Mouse (Mus musculus) brain, embryonic 14.5 days (tissue): Measurements from ENCODE around the gene Acsl6.
A peak's percentile ranks its signal among the peaks of the same experiment; 100 is the strongest.

Experiments
- CTCF ChIP-seq: fragments of 200-500 bp; IDR thresholded peaks from 2 replicates; pipeline ENCODE4 v1.5.1; 2012; ENCODE audit warnings: inconsistent platforms, mild to moderate bottlenecking, moderate library complexity, borderline replicate concordance; ENCODE audit not compliant: insufficient read depth, insufficient read length; ENCODE audit errors: extremely low read depth
- POLR2A ChIP-seq: fragments of 200-500 bp; IDR thresholded peaks from 2 replicates; pipeline ENCODE4 v1.6.1; 2012; ENCODE audit warnings: mild to moderate bottlenecking, inconsistent platforms, borderline replicate concordance; ENCODE audit not compliant: poor library complexity, insufficient read depth, insufficient read length, severe bottlenecking; ENCODE audit errors: extremely low read depth

- TF ChIP-seq CTCF (peak; percentile 66; the same call in 1 of the 2 replicates), POLR2A (no peak)
These were observed 39.1 kb upstream of the Acsl6 start for GRCm38 (mm10) chr11:54264542-54264941.
